Mouse (Mus musculus): ENCODE data around the gene Ikbkg.

GRCm38 (mm10) chrX:74428146-74428825 is 35.2 kb downstream of the Ikbkg start:
- no peak for TF ChIP-seq CTCF (IDR thresholded peaks at IDR 0.05)
- TF ChIP-seq POLR2A (IDR thresholded peaks at IDR 0.05; ENCODE audit: insufficient read depth, low read depth, low read length), result no peak
- no peak for TF ChIP-seq EP300 (IDR thresholded peaks at IDR 0.05; ENCODE audit: insufficient read depth, low read depth, low read length)
